Mouse (Mus musculus): Measurements from ENCODE around the gene Cbarp. TPM values are rescaled to one million over a fixed set of nuclear protein-coding genes. Genes with fewer than 3 reads are reported as not detected.
"Not testable (repeated sequence)": the region's sequence is repeated elsewhere in the genome, so short reads cannot be mapped to it uniquely, and the experiment has no call there.

Gene Cbarp
- polyA plus RNA-seq, 1 experiment from 2014 or later = 26.5 TPM

DNA sequence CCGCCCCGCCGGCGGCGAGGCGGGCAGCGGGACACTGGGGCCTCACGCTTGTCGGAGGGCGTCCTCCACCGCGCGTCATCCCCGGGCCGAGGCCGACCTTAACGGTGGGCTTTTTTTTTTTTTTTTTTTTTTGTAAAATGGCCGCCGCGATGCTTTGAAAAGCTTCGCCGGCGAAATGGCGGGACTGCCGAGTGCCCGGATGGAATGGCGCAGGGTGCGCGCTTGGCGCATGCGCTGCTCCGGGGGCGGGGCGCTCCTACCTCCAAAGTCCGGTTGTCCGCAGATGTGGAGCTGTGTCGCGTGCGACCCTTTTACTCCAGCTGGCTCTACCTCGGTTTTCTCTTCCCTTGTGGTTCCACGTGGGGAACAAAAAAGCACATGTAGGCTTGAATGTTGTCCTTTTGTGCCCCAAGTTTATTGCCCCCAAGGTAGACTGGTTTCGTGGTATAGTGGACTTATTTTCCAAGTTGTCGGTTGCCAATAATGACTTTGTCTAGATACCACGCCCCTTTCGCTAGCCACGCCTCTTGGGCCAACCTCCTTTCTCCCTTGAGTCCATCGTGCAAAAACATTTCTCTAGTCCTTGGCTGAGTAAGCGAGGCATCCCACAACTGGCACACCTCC lies 27.5 kb upstream of the Cbarp start:
- ATAC-seq (ENCODE audit: low FRiP score, low read depth) = peak; percentile 45
- Histone ChIP-seq H3K36me3 (peaks cover 33% of the 10 kb centered on the region), H3K4me1 (peaks cover 62% of the 10 kb centered on the region), H3K9ac (peak overlapping the region; percentile 100), H3K27ac (peak overlapping the region; percentile 96), H3K4me3 (peak overlapping the region; percentile 92), H3K27me3 (replicated peaks) (0 out of 2 replicates have a peak, but pooled peaks cover 3% of the 10 kb centered on the region), H3K9me3 (no peaks in the 10 kb centered on the region), H3K4me2 (replicated peaks) (peak overlapping the region; percentile 62)
- under 1% methylated on average over 48 of the region's 48 CpGs for WGBS

DNA sequence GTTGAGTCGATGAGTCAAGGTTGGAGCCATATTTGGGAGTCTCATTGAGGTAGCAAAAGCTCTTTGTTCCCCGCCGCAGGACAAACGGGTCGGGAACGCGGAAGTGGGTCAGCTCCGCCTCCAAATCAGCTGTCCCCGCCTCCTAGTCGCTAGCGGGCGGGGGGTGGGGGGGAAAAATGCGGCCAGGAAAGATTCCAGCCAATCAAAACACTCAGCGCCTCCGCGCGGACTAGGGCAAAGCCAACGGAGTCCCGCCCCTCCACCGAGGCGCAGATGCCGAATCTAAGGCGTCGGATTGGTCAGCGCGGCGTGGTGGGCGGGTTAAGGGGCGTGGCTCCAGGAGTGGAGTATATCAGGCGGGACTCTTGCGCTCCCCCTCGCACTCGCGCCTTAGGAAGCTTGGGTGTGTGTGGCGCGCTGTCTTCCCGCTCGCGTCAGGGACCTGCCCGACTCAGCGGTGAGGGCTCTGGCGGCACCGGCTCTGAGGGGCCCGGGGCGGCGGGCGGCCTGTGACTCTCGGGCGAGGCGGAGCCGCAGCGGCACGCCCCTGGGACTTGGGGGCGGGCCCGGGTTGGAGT lies 26.9 kb upstream of the Cbarp start:
- peak overlapping the region; percentile 100 for H3K9ac ChIP-seq
- H3K27me3 ChIP-seq (replicated peaks) = 0 out of 2 replicates have a peak, but pooled peaks cover 7% of the 10 kb centered on the region
- peaks cover 33% of the 10 kb centered on the region for H3K36me3 ChIP-seq
- WGBS = under 1% methylated on average over 55 of the region's 55 CpGs
- peaks cover 60% of the 10 kb centered on the region for H3K4me1 ChIP-seq
- H3K27ac ChIP-seq = peak overlapping the region; percentile 96
- no peaks in the 10 kb centered on the region for H3K9me3 ChIP-seq
- peak overlapping the region; percentile 92 for H3K4me3 ChIP-seq
- peak overlapping the region; percentile 62 for H3K4me2 ChIP-seq (replicated peaks)
- ATAC-seq (ENCODE audit: low FRiP score, low read depth) = peak; percentile 87

- WGBS = 77% methylated on average over 4 of the region's 4 CpGs
- H3K4me1 ChIP-seq = peaks cover 54% of the 10 kb centered on the region
- H3K27ac ChIP-seq = peak overlapping the region; percentile 67; the same call in 1 of the 2 replicates
- not testable (repeated sequence) for H3K9me3 ChIP-seq; H3K4me3 ChIP-seq; ATAC-seq (ENCODE audit: low FRiP score, low read depth); H3K27me3 ChIP-seq (replicated peaks)
- 0 out of 2 replicates have a peak overlapping the region, but pooled peaks have one; percentile 53 for H3K9ac ChIP-seq
- peaks cover 21% of the 10 kb centered on the region for H3K36me3 ChIP-seq
- H3K4me2 ChIP-seq (replicated peaks) = peak overlapping the region; percentile 80
These were observed 25.5 kb upstream of the Cbarp start for GRCm38 (mm10) chr10:80166136-80166535.

GRCm38 (mm10) chr10:80165392-80166128 lies 24.9 kb upstream of the Cbarp start, which contains the start of gene Cirbp:
TSS of gene Cirbp (plus strand) at chr10:80165985.
- Histone ChIP-seq H3K4me1 (peaks cover 60% of the 10 kb centered on the region), H3K27ac (peak within 1 kb of the TSS; percentile 67), H3K36me3 (peaks cover 15% of the 10 kb centered on the region), H3K9ac (peak within 1 kb of the TSS; percentile 64), H3K9me3 (no peaks in the 10 kb centered on the region), H3K27me3 (replicated peaks) (0 out of 2 replicates have a peak, but pooled peaks cover 7% of the 10 kb centered on the region), H3K4me2 (replicated peaks) (peak within 1 kb of the TSS; percentile 80), H3K4me3 (peak within 1 kb of the TSS; percentile 36)
- 0 out of 2 replicates have a peak, but pooled peaks have one; percentile 3 for ATAC-seq (ENCODE audit: low FRiP score, low read depth)
- 16% methylated on average over 20 of the region's 20 CpGs for WGBS

DNA sequence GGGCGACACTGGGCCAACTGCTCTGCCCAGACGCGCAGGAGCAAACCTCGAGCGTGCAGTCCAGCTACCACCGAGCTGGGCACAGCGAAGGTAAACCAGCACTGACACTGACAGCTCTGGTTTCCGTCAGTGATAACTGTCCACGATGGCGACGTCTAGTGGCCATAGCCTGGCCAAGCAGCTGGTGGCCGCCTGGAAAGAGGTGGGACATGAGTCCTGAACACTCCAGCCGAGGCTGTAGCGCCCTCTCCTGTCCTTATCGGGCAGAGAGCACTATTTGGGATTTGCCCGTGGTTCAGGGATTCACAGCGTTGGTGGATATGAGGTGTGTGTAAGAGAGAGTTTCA lies 24.3 kb upstream of the Cbarp start:
- H3K9me3 ChIP-seq = no peaks in the 10 kb centered on the region
- under 1% methylated on average over 17 of the region's 17 CpGs for WGBS
- peaks cover 9% of the 10 kb centered on the region for H3K36me3 ChIP-seq
- H3K27ac ChIP-seq = peak overlapping the region; percentile 67; the same call in 1 of the 2 replicates
- peak; percentile 54 for ATAC-seq (ENCODE audit: low FRiP score, low read depth)
- H3K4me3 ChIP-seq = peak overlapping the region; percentile 36
- H3K9ac ChIP-seq = peak overlapping the region; percentile 64
- H3K4me1 ChIP-seq = peaks cover 60% of the 10 kb centered on the region
- peak overlapping the region; percentile 80 for H3K4me2 ChIP-seq (replicated peaks)
- 0 out of 2 replicates have a peak, but pooled peaks cover 7% of the 10 kb centered on the region for H3K27me3 ChIP-seq (replicated peaks)

GRCm38 (mm10) chr10:80164161-80164997 lies 23.7 kb upstream of the Cbarp start:
- Histone ChIP-seq H3K4me1 (peaks cover 58% of the 10 kb centered on the region), H3K4me2 (replicated peaks) (peak overlapping the region; percentile 80), H3K4me3 (peak overlapping the region; percentile 36), H3K27me3 (replicated peaks) (0 out of 2 replicates have a peak, but pooled peaks cover 7% of the 10 kb centered on the region), H3K9ac (peak overlapping the region; percentile 64), H3K36me3 (peaks cover 5% of the 10 kb centered on the region; the same call in 1 of the 2 replicates), H3K9me3 (no peaks in the 10 kb centered on the region), H3K27ac (peak overlapping the region; percentile 58; the same call in 1 of the 2 replicates)
- ATAC-seq (ENCODE audit: low FRiP score, low read depth) = no peak; the same call in 1 of the 2 replicates
- WGBS = 11% methylated on average over 44 of the region's 44 CpGs

DNA sequence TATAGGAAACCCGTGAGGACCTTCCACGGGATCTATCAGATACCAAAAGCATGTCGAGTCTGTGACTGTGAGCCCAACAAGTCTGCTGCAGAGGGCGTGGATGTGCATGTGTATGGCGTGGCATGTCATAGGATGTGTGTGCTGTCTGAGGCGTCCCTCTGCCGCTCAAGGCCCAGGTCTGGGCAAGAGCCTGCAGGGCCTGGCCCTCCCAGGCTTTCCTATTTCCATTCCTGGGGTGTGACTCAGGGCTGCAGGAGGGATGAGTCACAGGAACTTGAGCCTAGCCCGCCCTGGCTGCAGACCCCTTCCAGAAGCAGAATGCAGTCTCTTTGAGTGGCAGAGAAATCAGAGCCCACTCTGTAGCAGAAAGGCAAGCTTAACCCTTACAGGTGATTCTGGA lies 23.1 kb upstream of the Cbarp start:
- peaks cover 58% of the 10 kb centered on the region for H3K4me1 ChIP-seq
- H3K9ac ChIP-seq = peak overlapping the region; percentile 64; the same call in 1 of the 2 replicates
- 83% methylated on average over 8 of the region's 8 CpGs for WGBS
- H3K4me3 ChIP-seq = no peak overlapping the region
- H3K36me3 ChIP-seq = no peaks in the 10 kb centered on the region
- H3K4me2 ChIP-seq (replicated peaks) = peak overlapping the region; percentile 80; the same call in 1 of the 2 replicates
- 0 out of 2 replicates have a peak, but pooled peaks cover 7% of the 10 kb centered on the region for H3K27me3 ChIP-seq (replicated peaks)
- H3K9me3 ChIP-seq = no peaks in the 10 kb centered on the region
- H3K27ac ChIP-seq = no peak overlapping the region
- ATAC-seq (ENCODE audit: low FRiP score, low read depth) = no peak

DNA sequence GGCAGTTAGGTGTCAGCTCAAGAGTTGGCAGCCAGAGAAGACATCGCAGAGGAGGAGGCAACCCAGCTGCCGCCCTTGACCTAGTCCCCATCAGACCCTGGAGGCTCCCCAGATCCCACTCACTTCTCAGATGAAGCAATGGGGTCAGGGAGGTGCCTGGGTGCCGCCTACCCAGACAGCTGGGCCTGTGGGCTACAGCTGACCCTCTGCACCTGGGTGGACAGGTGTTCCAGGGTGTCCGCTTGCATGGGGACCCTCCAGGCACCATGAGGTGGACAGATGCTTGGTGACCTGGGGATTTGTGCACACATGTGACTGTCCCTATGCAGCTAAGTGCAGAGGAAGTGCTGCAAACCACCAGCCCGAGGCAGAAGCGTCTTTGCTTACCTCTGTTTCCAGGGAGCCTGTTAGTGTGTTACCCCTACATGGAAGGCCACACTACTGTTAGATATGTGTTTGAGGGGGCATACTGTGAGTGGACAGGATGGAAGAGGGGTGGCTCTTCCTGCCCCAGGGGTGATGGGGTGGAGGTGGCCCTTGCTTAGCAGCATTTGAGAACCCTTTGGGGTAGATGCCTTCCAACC lies 22.2 kb upstream of the Cbarp start:
- 77% methylated on average over 6 of the region's 6 CpGs for WGBS
- H3K9ac ChIP-seq = no peak overlapping the region
- H3K36me3 ChIP-seq = no peaks in the 10 kb centered on the region; the same call in 1 of the 2 replicates
- H3K4me3 ChIP-seq = no peak overlapping the region
- no peaks in the 10 kb centered on the region for H3K9me3 ChIP-seq
- peaks cover 63% of the 10 kb centered on the region for H3K4me1 ChIP-seq
- H3K4me2 ChIP-seq (replicated peaks) = no peak overlapping the region
- 0 out of 2 replicates have a peak, but pooled peaks cover 7% of the 10 kb centered on the region for H3K27me3 ChIP-seq (replicated peaks)
- no peak for ATAC-seq (ENCODE audit: low FRiP score, low read depth)
- no peak overlapping the region for H3K27ac ChIP-seq

DNA sequence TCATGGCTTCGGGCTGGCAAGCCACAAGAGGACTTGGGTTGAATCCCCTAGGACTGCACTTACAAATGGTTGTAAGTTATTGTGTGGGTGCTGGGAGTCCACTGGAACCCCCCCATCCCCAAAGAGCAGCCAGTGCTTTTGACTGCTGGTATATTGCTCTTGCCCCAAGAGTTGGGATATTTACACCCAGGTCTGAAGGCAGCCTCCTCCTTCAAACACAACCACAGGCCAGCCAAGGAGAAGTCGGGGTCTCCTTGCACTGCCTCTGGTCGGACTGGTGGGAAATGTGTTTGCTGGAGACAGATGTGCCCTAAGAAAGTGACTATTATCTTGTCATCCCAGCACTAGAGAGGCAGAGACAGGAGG lies 21.6 kb upstream of the Cbarp start:
- no peak for ATAC-seq (ENCODE audit: low FRiP score, low read depth)
- H3K27ac ChIP-seq = no peak overlapping the region
- 0 out of 2 replicates have a peak, but pooled peaks cover 7% of the 10 kb centered on the region for H3K27me3 ChIP-seq (replicated peaks)
- H3K36me3 ChIP-seq = peaks cover 6% of the 10 kb centered on the region
- H3K4me2 ChIP-seq (replicated peaks) = no peak overlapping the region
- peaks cover 69% of the 10 kb centered on the region for H3K4me1 ChIP-seq
- no peak overlapping the region for H3K4me3 ChIP-seq
- H3K9me3 ChIP-seq = no peaks in the 10 kb centered on the region
- 0 out of 2 replicates have a peak overlapping the region, but pooled peaks have one; percentile 2 for H3K9ac ChIP-seq
- WGBS = 84% methylated on average over 3 of the region's 3 CpGs

DNA sequence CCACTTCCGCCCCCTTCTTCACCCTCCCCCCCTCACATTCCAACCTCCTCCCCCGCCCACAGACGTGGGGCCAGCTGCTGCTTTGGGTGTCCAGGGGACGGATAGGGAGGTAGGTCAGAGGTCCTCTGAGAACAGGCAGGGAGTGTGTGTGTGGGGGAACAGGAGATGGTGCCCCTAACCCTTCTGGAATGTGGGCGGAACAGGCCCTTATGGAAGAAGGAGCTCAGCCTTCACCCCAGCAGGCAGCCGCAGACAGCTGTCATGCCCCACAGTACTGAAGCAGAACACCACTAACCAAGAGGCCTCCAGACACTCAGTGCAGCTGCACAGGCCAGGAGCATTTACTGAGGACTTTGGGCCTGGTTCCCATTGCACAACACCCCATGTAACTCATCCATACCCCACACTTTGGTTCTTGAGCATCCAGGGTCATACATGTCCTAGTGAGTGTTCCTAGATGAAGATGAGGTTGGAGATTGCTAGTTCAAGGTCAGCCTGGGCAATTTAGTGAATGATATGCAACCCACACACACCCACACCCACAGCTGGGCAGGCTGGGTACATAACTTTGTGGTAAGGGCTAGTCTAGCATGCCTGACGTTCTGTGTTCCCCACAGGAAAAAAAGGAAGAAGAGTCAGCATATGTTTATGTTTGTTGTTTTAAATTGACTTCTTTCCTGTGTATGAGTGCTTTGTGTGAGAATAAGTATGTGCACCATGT lies 21.0 kb upstream of the Cbarp start:
- Histone ChIP-seq H3K27me3 (replicated peaks) (0 out of 2 replicates have a peak, but pooled peaks cover 7% of the 10 kb centered on the region), H3K4me3 (no peak overlapping the region), H3K4me2 (replicated peaks) (peak overlapping the region; percentile 70), H3K9ac (peak overlapping the region; percentile 40), H3K36me3 (peaks cover 11% of the 10 kb centered on the region), H3K9me3 (no peaks in the 10 kb centered on the region), H3K4me1 (peaks cover 72% of the 10 kb centered on the region), H3K27ac (peak overlapping the region; percentile 53; the same call in 1 of the 2 replicates)
- 9% methylated on average over 7 of the region's 7 CpGs for WGBS
- ATAC-seq (ENCODE audit: low FRiP score, low read depth) = no peak
